Mouse (Mus musculus): ENCODE data around the gene Abracl. TPM values are rescaled to one million over a fixed set of nuclear protein-coding genes. Genes with fewer than 3 reads are reported as not detected.

Abracl gene
- polyA plus RNA-seq, 1 experiment from 2014 or later, result 103 TPM

GRCm38 (mm10) chr10:18020443-18020842 lies 2.6 kb downstream of the Abracl start:
- Histone ChIP-seq H3K27me3 (no peaks in the 10 kb centered on the region), H3K9me3 (no peaks in the 10 kb centered on the region), H3K27ac (replicated peaks) (peak overlapping the region; percentile 39; the same call in 1 of the 2 replicates), H3K4me3 (no peak overlapping the region), H3K4me1 (replicated peaks) (peaks cover 24% of the 10 kb centered on the region), H3K36me3 (peaks cover 29% of the 10 kb centered on the region), H3K4me2 (peak overlapping the region; percentile 66), H3K9ac (no peak overlapping the region)
- WGBS, result 74% methylated on average over 7 of the region's 7 CpGs
- no peak for ATAC-seq (ENCODE audit: low read depth)

DNA sequence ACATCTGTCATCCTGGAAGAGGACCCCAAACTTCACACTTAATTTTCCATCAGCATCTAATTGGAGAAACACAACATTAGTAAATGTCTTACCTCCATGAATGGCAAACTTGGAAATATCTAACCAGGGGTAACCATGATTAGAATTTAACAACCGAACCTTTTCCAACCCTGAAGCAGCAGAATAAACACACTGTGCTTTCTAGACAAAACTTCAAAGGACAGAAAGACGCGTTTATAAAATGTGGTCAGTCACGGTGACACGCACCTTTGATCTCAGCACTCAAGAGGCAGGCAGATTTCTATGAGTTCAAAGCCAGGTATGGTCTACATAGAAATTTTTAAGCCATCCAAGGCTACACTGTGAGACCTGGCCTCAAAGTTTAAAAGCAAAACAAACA lies 11.3 kb downstream of the Abracl start:
- peaks cover 41% of the 10 kb centered on the region for H3K36me3 ChIP-seq
- H3K9ac ChIP-seq, result no peak overlapping the region
- no peaks in the 10 kb centered on the region for H3K27me3 ChIP-seq
- H3K4me2 ChIP-seq, result no peak overlapping the region
- no peak overlapping the region for H3K4me3 ChIP-seq
- WGBS, result 90% methylated on average over 5 of the region's 5 CpGs
- H3K4me1 ChIP-seq (replicated peaks), result no peaks in the 10 kb centered on the region
- no peak for ATAC-seq (ENCODE audit: low read depth)
- H3K9me3 ChIP-seq, result no peaks in the 10 kb centered on the region
- H3K27ac ChIP-seq (replicated peaks), result no peak overlapping the region

- no peak overlapping the region for H3K9ac ChIP-seq
- 91% methylated on average over 1 of the region's 1 CpGs for WGBS
- no peak overlapping the region for H3K27ac ChIP-seq (replicated peaks)
Observed at GRCm38 (mm10) chr10:18009744-18010143, 13.3 kb downstream of the Abracl start.

GRCm38 (mm10) chr10:18008118-18008517 lies 15.0 kb downstream of the Abracl start:
- no peak overlapping the region for H3K4me3 ChIP-seq
- H3K27ac ChIP-seq (replicated peaks), result no peak overlapping the region

More at GRCm38 (mm10) chr10:18009744-18010143, 13.3 kb downstream of the Abracl start:
- Histone ChIP-seq H3K27me3 (no peaks in the 10 kb centered on the region), H3K9me3 (no peaks in the 10 kb centered on the region), H3K4me1 (replicated peaks) (no peaks in the 10 kb centered on the region), H3K4me3 (no peak overlapping the region), H3K36me3 (peaks cover 24% of the 10 kb centered on the region), H3K4me2 (no peak overlapping the region)
- no peak for ATAC-seq (ENCODE audit: low read depth)

DNA sequence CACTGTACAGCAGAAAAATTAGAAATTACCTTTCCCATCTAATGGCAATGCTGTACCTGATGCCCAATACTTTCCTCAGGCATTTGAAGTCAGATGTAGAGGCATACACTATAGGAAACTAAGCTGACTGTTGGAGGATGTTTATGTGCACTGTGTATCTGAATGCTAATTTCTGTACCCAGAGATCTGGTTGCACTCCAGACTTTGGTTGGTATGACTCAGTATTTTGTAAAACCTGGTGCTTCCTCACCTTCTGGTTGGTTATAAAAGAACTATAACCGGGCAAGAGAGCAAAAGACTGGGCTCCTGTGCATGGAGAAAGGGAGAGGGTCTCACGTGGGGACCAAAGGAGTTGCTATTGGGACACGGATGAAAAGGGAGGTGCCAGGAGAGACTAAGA lies 15.8 kb downstream of the Abracl start:
- H3K4me1 ChIP-seq (replicated peaks), result no peaks in the 10 kb centered on the region
- 89% methylated on average over 3 of the region's 3 CpGs for WGBS
- no peak overlapping the region for H3K27ac ChIP-seq (replicated peaks)
- H3K36me3 ChIP-seq, result peaks cover 14% of the 10 kb centered on the region
- no peaks in the 10 kb centered on the region for H3K27me3 ChIP-seq
- H3K4me2 ChIP-seq, result no peak overlapping the region
- H3K9me3 ChIP-seq, result no peaks in the 10 kb centered on the region
- no peak overlapping the region for H3K9ac ChIP-seq
- no peak for ATAC-seq (ENCODE audit: low read depth)
- no peak overlapping the region for H3K4me3 ChIP-seq

More at GRCm38 (mm10) chr10:18008118-18008517, 15.0 kb downstream of the Abracl start:
- Histone ChIP-seq H3K4me1 (replicated peaks) (no peaks in the 10 kb centered on the region), H3K36me3 (peaks cover 15% of the 10 kb centered on the region), H3K4me2 (no peak overlapping the region), H3K9ac (no peak overlapping the region), H3K27me3 (no peaks in the 10 kb centered on the region), H3K9me3 (no peaks in the 10 kb centered on the region)
- ATAC-seq (ENCODE audit: low read depth), result no peak

- Histone ChIP-seq H3K27me3 (no peaks in the 10 kb centered on the region), H3K4me2 (no peak overlapping the region), H3K4me1 (replicated peaks) (no peaks in the 10 kb centered on the region), H3K4me3 (no peak overlapping the region), H3K27ac (replicated peaks) (no peak overlapping the region), H3K9ac (no peak overlapping the region), H3K36me3 (peaks cover 14% of the 10 kb centered on the region), H3K9me3 (no peaks in the 10 kb centered on the region)
- 96% methylated on average over 1 of the region's 1 CpGs for WGBS
- ATAC-seq (ENCODE audit: low read depth), result no peak
Observed at GRCm38 (mm10) chr10:18006756-18007155, 16.3 kb downstream of the Abracl start.

GRCm38 (mm10) chr10:18005136-18005955 lies 17.7 kb downstream of the Abracl start:
- H3K36me3 ChIP-seq, result peaks cover 8% of the 10 kb centered on the region
- no peak overlapping the region for H3K4me2 ChIP-seq
- no peak for ATAC-seq (ENCODE audit: low read depth)
- H3K27ac ChIP-seq (replicated peaks), result no peak overlapping the region
- no peak overlapping the region for H3K4me3 ChIP-seq
- H3K9ac ChIP-seq, result no peak overlapping the region
- no peaks in the 10 kb centered on the region for H3K9me3 ChIP-seq
- no peaks in the 10 kb centered on the region for H3K4me1 ChIP-seq (replicated peaks)
- H3K27me3 ChIP-seq, result no peaks in the 10 kb centered on the region
- WGBS, result 90% methylated on average over 7 of the region's 7 CpGs

GRCm38 (mm10) chr10:18003966-18004637 lies 19.0 kb downstream of the Abracl start:
- no peak for ATAC-seq (ENCODE audit: low read depth)
- Histone ChIP-seq H3K9me3 (no peaks in the 10 kb centered on the region), H3K4me3 (no peak overlapping the region), H3K4me1 (replicated peaks) (no peaks in the 10 kb centered on the region), H3K36me3 (0 out of 2 replicates have a peak, but pooled peaks cover 2% of the 10 kb centered on the region), H3K9ac (no peak overlapping the region), H3K4me2 (no peak overlapping the region), H3K27me3 (no peaks in the 10 kb centered on the region), H3K27ac (replicated peaks) (no peak overlapping the region)
- 73% methylated on average over 12 of the region's 12 CpGs for WGBS

- H3K36me3 ChIP-seq, result no peaks in the 10 kb centered on the region
- ATAC-seq (ENCODE audit: low read depth), result no peak
- no peak overlapping the region for H3K4me2 ChIP-seq
- no peaks in the 10 kb centered on the region for H3K4me1 ChIP-seq (replicated peaks)
- no peaks in the 10 kb centered on the region for H3K27me3 ChIP-seq
- 83% methylated on average over 4 of the region's 4 CpGs for WGBS
- H3K4me3 ChIP-seq, result no peak overlapping the region
- H3K27ac ChIP-seq (replicated peaks), result no peak overlapping the region
- H3K9ac ChIP-seq, result no peak overlapping the region
- no peaks in the 10 kb centered on the region for H3K9me3 ChIP-seq
Observed at GRCm38 (mm10) chr10:17990576-17990975, 32.5 kb downstream of the Abracl start.

DNA sequence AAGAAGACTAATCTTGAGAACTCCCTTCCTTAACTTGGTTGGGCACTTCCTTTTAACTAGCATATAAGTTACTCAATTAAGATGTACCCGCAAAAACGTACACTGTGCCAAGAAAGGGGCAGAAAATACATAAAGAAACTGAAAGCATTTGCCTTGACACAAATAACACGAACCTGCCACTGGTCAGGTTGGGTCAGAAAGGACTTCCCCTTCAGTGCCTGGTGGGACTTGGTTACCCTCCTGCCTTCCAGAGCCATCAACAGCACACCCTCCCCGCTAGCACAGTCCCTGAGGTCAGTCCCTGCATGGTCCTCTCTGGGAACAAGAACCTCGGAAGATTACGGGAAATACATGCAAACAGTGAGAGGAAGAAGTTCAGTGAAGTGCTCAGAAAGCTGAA lies 34.0 kb downstream of the Abracl start:
- Histone ChIP-seq H3K27me3 (no peaks in the 10 kb centered on the region), H3K4me2 (no peak overlapping the region), H3K4me3 (no peak overlapping the region), H3K27ac (replicated peaks) (no peak overlapping the region), H3K36me3 (no peaks in the 10 kb centered on the region), H3K9ac (no peak overlapping the region), H3K4me1 (replicated peaks) (no peaks in the 10 kb centered on the region), H3K9me3 (no peaks in the 10 kb centered on the region)
- no peak for ATAC-seq (ENCODE audit: low read depth)
- 75% methylated on average over 6 of the region's 6 CpGs for WGBS

DNA sequence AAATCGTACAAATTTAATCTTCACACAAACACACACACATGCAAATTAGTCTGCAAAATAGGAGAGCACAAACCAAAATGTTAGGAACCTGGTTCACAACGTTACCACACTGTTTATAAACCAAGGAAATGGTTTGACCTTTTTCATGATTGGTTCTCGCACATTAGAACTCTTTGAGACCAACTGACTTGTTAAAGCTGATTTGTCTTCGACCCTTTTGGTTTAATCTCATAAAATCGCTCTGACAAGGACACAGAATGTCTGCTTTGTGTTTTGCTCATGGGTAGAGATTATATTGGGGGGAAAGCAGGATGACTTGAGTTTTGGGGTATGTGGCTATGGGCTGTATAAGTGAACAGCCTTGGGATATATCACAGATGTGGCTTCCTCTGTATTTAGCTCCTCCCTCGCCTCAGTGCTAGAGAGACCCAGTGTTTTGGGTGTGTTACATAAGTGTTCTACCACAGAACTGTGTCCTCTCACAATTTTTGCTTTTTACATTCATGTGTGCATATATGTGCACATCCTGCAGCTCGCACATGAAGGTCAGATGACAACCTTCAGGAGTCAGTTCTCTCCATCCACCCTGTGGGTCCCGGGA lies 35.2 kb downstream of the Abracl start:
- Histone ChIP-seq H3K36me3 (no peaks in the 10 kb centered on the region), H3K4me3 (no peak overlapping the region), H3K9ac (no peak overlapping the region), H3K4me2 (no peak overlapping the region), H3K9me3 (no peaks in the 10 kb centered on the region), H3K27me3 (no peaks in the 10 kb centered on the region), H3K27ac (replicated peaks) (no peak overlapping the region), H3K4me1 (replicated peaks) (no peaks in the 10 kb centered on the region)
- no peak for ATAC-seq (ENCODE audit: low read depth)
- WGBS, result 87% methylated on average over 8 of the region's 8 CpGs

GRCm38 (mm10) chr10:17983313-17983712 lies 39.8 kb downstream of the Abracl start:
- Histone ChIP-seq H3K4me3 (no peak overlapping the region), H3K9ac (no peak overlapping the region), H3K4me2 (no peak overlapping the region), H3K4me1 (replicated peaks) (no peaks in the 10 kb centered on the region), H3K27me3 (no peaks in the 10 kb centered on the region), H3K9me3 (no peaks in the 10 kb centered on the region), H3K27ac (replicated peaks) (no peak overlapping the region), H3K36me3 (no peaks in the 10 kb centered on the region)
- ATAC-seq (ENCODE audit: low read depth), result no peak
- WGBS, result 95% methylated on average over 2 of the region's 2 CpGs

All from neural tube, embryonic 13.5 days (tissue).